Comparison of ENCODE assay signal across 14 mouse cellular contexts in genomic region chr6:22221134-22221533, GRCm38 (mm10).
"Had no signal": no experiment of that assay in that cellular context is flagged by ENCODE, and none has a peak within 500 bp of the region (broad histone marks: within the 10 kb centered on the region; RNA-seq: fewer than 3 reads in every experiment).

No protein-coding gene starts in this region.

- H3K27me3 ChIP-seq: kidney, embryonic 15.5 days; limb, embryonic 15.5 days; liver, embryonic 12.5 days; midbrain, embryonic 13.5 days; neural tube, embryonic 15.5 days had no signal

- H3K9me3 ChIP-seq: kidney, embryonic 15.5 days; limb, embryonic 15.5 days; liver, embryonic 12.5 days; midbrain, embryonic 13.5 days; neural tube, embryonic 15.5 days had no signal

- H3K27ac ChIP-seq: kidney, embryonic 15.5 days; left cerebral cortex, adult 2 months; limb, embryonic 15.5 days; liver, embryonic 12.5 days; midbrain, embryonic 13.5 days; neural tube, embryonic 15.5 days; stomach, postnatal 0 days had no signal

- ATAC-seq: intestine, embryonic 16.5 days; midbrain, embryonic 13.5 days had no signal

- H3K4me3 ChIP-seq: kidney, embryonic 15.5 days; left cerebral cortex, adult 2 months; limb, embryonic 15.5 days; liver, embryonic 12.5 days; midbrain, embryonic 13.5 days; myocyte; neural tube, embryonic 15.5 days had no signal

- H3K4me1 ChIP-seq: kidney, embryonic 15.5 days; liver, embryonic 12.5 days; midbrain, embryonic 13.5 days; neural tube, embryonic 15.5 days had no signal

- H3K9ac ChIP-seq: kidney, embryonic 15.5 days; limb, embryonic 15.5 days; liver, embryonic 12.5 days; midbrain, embryonic 13.5 days; neural tube, embryonic 15.5 days had no signal

- H3K36me3 ChIP-seq: liver, embryonic 12.5 days; midbrain, embryonic 13.5 days; neural tube, embryonic 15.5 days had no signal

- DNase-seq: kidney, adult 2 months; kidney, postnatal 25 days; right cerebral cortex, adult 18-20 months; right cerebral cortex, postnatal 25 days; thymus, postnatal 4 days had no signal

- H3K4me2 ChIP-seq: kidney, embryonic 15.5 days; limb, embryonic 15.5 days; liver, embryonic 12.5 days; midbrain, embryonic 13.5 days; neural tube, embryonic 15.5 days had no signal
